Mouse (Mus musculus): ENCODE data around the gene Eapp.
"Not testable (repeated sequence)": the region's sequence is repeated elsewhere in the genome, so short reads cannot be mapped to it uniquely, and the experiment has no call there.

Eapp gene

DNA sequence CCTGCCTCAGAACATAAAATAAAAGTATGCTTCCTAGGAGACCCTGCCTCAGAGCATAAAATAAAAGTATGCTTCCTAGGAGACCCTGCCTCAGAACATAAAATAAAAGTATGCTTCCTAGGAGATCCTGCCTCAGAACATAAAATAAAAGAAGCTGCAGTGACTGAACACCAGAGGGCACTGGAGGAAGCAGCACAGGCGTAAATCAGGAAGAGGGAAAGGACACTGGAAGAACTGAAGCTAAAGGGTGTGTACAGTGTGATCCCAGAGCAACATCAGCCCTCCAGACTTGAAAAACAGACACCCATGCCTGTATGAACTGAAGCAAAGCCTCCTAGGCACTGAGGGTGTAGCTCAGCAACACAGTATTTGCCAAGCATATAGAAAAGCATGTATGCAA lies 12.5 kb downstream of the Eapp start:
- DNase-seq (ENCODE audit: low spot score in 2 of 2): no peak

DNA sequence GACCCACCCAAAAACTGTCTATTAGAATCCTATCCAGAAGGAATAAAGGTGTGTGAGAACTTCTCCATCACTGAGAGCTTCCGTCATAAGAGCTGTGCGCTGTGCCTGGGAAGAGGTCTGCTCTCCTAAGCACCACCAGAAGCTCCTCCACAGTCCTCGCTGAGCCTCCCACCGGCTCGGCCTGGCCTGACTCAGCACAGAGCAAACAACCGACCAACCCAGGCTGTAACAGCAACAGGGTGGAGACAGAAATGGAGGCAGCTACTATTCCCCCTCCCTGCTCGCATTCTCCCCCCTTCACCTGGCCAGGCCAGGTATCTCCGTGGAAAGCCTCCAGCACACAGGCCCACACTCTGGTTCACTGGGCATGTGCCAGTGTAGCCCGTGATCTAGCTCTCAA lies 19.0 kb downstream of the Eapp start:
- DNase-seq (ENCODE audit: low spot score in 2 of 2): no peak

DNA sequence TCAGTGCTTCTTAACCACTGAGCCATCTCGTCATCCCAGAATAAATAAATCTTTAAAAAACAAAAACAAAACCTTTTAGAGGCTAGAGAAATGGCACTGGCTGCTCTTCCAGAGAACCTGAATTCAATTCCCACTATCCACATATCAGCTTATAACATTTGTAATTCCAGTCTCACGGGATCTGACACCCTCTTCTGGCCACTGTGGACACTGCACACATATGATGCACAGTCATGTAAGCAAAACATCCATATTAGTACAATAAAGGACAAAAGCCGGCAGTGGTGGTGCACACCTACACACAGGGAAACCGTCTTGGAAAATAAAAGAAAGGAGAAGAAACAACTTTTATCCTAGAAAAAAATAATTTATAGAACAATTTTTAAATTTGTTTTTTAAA lies 20.3 kb downstream of the Eapp start:
- DNase-seq (ENCODE audit: low spot score in 2 of 2): no peak

GRCm38 (mm10) chr12:54671262-54671661 lies 24.4 kb downstream of the Eapp start:
- DNase-seq (ENCODE audit: low spot score in 2 of 2): no peak

DNA sequence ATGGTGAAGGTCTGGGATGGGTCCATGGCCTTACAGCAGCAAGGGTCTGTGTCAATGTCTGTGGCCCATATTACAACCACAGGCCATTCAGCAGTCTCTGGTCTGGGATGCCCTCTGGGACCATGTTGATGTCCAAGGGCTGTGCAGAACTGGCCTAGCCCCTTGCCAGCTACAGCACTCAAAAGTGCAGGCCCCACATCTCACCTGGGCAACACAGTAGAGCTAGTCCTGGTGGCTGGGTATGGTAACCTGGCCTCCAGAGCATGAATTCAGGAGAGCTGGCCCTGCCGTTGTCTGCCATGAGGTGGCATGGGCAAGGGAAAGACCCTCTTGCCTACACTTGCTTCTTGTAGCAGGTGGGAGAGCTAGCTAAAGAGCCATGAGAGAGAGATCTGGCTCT lies 27.6 kb downstream of the Eapp start:
- DNase-seq (ENCODE audit: low spot score in 2 of 2): no peak

GRCm38 (mm10) chr12:54665526-54665925 lies 30.2 kb downstream of the Eapp start:
- DNase-seq (ENCODE audit: low spot score in 2 of 2): no peak

DNA sequence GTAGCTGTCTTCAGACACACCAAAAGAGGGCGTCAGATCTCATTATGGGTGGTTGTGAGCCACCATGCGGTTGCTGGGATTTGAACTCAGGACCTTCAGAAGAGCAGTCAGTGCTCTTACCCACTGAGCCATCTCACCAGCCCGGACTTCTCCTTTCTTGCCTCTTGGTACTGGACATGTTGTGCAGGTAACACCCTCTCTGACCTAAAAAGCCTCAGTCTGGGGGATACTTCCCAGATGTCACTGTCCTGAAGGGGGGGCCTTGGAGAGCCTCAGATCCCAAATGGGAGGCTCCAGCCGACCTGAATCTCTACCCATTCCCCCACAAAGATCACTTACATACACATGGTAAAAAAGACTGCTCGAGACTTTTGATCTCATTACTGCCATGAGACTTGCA lies 34.2 kb downstream of the Eapp start:
- DNase-seq (ENCODE audit: low spot score in 2 of 2): not testable (repeated sequence)

DNA sequence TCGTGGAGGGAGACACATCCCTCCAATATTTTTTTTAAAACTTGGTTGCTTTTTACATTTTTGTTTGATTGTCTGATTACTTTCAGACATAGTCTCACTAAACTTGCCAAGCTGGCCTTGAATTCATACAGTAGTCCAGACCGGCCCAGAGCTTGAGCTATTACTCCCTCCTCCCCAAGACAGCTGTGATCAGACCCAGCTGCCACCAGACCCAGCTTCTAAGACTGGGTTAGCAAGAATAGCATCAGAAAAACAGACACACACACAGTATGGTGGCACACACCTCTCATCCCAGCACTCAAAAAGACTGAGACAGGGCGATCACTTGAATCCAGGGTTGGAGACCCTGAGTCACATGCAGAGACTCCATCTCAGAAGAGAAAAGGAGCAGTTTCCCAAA lies 35.8 kb downstream of the Eapp start:
- DNase-seq (ENCODE audit: low spot score in 2 of 2): no peak

GRCm38 (mm10) chr12:54658425-54659092 lies 37.1 kb downstream of the Eapp start:
- DNase-seq (ENCODE audit: low spot score in 2 of 2): no peak

GRCm38 (mm10) chr12:54657951-54658350 lies 37.7 kb downstream of the Eapp start:
- DNase-seq (ENCODE audit: low spot score in 2 of 2): no peak

- no peak for DNase-seq (ENCODE audit: low spot score in 2 of 2)
Measured at GRCm38 (mm10) chr12:54657226-54657625, 38.5 kb downstream of the Eapp start.

DNA sequence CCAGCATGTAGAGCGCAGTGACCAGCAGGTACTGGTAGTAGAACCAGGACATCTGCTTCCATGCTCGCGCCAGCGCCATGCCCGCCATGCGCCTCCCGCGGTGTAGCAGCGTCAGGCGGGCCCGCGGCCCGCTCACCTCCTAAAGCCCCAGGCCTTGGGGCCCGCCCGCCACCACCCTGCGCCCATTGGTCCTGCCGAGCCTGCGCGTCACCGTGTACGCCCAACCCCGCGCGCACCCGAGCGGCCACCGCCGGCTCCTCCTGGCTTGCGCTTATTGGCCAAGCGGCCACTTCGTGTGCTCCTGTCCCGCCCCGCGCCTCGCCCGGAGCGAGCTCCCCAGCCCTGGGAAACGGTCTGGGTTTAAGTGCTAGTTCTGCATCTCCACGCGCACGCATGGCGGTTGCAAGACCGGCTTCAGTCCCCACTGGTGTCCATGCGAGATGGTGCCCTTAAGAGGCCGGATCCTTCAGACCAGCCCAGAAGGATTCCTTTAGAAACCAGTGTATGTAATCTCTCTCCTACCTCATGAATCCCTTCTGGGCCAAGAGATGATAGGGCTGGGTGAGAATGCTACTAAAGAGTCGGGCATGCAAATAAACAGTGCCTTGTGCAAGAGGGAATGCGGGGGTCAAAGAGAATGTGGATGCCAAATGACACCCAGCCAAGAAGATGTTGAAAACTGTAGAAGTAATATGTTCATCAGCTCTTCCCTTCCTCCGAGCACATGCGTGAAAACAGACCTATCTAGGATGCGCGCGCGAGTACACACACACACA lies 39.1 kb downstream of the Eapp start, which contains the start of gene Sptssa:
Sptssa (minus strand) TSS at position 178 of the 776 bp plus-strand sequence.
- DNase-seq (ENCODE audit: low spot score in 2 of 2): peak; percentile 84 to 89

GRCm38 (mm10) chr12:54656039-54656395 lies 39.7 kb downstream of the Eapp start:
- DNase-seq (ENCODE audit: low spot score in 2 of 2): no peak

DNA sequence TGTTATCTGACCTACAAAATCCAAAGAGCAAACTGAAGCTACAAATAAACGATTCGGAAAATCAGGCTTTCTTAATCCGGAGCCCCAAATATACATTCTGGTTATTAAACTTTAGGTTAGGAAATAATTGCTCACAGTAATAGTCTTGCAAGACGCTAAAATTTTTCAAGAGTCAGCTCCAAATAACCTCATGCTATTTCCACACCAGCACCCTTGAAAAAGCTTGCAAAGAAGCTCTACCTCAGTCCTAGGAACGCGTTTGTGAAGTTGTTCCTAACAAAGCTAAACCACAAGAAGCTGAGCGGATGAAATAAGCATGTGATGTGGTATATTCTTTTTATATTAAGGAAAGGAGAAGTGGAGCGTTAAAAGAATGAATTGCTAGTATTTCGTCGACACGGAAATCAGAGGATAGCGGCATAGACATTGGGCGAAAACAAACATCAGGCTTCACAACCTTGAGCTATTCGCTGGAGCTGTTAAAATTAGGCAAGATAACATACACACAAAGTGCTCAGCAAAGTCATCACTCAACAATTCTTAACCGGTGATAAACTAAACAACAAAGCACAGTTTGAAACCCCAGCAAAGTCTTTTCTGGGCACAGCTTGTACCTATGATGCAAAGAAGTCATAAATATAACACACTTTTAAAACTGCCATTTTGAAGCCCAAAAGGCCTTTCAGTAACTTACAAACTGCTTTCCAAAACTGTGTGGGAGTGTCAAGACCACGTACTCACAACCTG lies 40.2 kb downstream of the Eapp start:
- no peak for DNase-seq (ENCODE audit: low spot score in 2 of 2)

GRCm38 (mm10) chr12:54654741-54655140 lies 41.0 kb downstream of the Eapp start:
- no peak for DNase-seq (ENCODE audit: low spot score in 2 of 2)

GRCm38 (mm10) chr12:54654141-54654540 lies 41.6 kb downstream of the Eapp start:
- DNase-seq (ENCODE audit: low spot score in 2 of 2): no peak

- DNase-seq (ENCODE audit: low spot score in 2 of 2): no peak
Measured at GRCm38 (mm10) chr12:54652346-54652745, 43.4 kb downstream of the Eapp start.

GRCm38 (mm10) chr12:54651820-54652219 lies 43.9 kb downstream of the Eapp start:
- DNase-seq (ENCODE audit: low spot score in 2 of 2): no peak

GRCm38 (mm10) chr12:54651158-54651557 lies 44.5 kb downstream of the Eapp start:
- no peak for DNase-seq (ENCODE audit: low spot score in 2 of 2)

DNA sequence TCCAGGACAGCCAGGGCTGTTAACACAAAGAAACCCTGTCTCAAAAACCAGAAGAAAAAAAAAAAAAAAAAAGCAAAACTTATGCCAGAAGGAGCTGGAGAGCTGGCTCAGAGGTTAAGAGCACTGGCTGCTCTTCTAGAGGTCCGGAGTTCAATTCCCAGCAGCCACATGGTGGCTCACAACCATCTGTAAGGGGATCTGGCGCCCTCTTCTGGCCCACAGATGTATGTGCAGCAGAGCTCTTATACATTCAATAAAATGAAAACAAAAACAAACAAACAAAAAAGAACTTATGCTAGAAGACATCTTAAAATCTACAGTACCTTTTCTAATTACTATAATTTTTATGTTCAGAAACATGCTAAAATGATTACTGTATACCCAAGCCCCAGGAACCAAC lies 50.8 kb downstream of the Eapp start:
- no peak for DNase-seq (ENCODE audit: low spot score in 2 of 2)

DNA sequence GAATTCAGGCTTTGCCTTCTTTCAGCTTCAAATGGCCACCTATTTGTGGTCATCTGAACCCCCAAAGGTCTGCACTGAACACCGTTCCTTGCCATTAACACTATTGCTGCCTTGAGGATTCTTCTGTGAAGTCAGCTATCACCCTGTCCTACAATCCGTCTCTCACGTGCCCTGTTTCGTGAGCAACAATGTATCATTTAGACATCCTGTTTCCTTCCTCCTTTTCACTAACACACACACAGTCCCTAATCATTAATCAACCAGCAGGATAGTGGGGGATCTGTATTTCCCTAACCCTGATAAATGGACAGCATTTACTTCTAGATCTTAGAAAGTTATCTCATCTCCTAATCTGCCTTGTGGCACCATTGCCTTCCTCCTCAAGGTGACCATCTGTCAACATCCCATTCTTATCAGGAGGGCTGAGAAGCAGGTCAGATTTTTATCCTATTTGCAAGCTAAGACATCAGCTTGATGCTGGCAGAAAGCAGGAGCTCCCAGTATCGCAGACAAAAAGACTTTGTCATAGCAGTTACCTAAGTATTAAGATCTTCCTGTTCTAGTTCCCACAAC lies 52.3 kb downstream of the Eapp start:
- DNase-seq (ENCODE audit: low spot score in 2 of 2): no peak

GRCm38 (mm10) chr12:54641374-54641773 lies 54.3 kb downstream of the Eapp start:
- DNase-seq (ENCODE audit: low spot score in 2 of 2): no peak
